Mouse (Mus musculus): Measurements from ENCODE around the gene Fosb. TPM values are rescaled to one million over a fixed set of nuclear protein-coding genes. Genes with fewer than 3 reads are reported as not detected.

Fosb gene
- total and polyA plus RNA-seq, 2 experiments from 2014 or later = 0.36 to 5.1 TPM

DNA sequence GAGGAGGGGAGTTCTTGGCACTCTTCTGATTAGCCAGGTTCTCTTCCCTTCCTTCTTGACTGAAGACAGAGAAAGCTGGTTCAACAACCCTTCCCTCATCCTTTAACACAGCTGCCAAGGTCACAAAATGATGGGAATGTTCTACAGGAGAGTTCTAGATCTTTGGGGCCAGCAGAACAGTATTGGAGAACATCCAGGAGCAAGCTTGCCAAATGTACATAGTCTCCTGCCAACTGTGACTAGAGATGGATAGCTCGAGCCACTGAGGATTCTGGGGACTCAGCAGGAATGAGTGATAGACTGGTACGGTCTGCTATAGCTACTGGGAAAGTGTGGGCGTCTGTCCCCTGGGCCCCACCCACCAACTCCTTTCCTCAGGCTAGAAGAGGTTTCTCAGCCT, 51.5 kb downstream of the Fosb start:
- DNase-seq (no peak), ATAC-seq (no peak)
- Histone ChIP-seq H3K27me3 (ENCODE audit: insufficient read depth, low read length) (no peaks in the 10 kb centered on the region), H3K4me3 (ENCODE audit: low read depth, low read length) (no peak overlapping the region), H3K4me2 (ENCODE audit: low read depth) (no peak overlapping the region), H3K9me3 (ENCODE audit: low read length) (no peaks in the 10 kb centered on the region), H3K27ac (ENCODE audit: low read depth, low read length) (no peak overlapping the region), H3K9ac (no peak overlapping the region), H3K4me1 (ENCODE audit: insufficient read depth) (no peaks in the 10 kb centered on the region), H3K36me3 (ENCODE audit: insufficient read depth) (peaks cover 67% of the 10 kb centered on the region)
- no peak for TF ChIP-seq CTCF (IDR thresholded peaks at IDR 0.05; ENCODE audit: low read depth)
- WGBS = 66% methylated on average over 3 of the region's 3 CpGs

DNA sequence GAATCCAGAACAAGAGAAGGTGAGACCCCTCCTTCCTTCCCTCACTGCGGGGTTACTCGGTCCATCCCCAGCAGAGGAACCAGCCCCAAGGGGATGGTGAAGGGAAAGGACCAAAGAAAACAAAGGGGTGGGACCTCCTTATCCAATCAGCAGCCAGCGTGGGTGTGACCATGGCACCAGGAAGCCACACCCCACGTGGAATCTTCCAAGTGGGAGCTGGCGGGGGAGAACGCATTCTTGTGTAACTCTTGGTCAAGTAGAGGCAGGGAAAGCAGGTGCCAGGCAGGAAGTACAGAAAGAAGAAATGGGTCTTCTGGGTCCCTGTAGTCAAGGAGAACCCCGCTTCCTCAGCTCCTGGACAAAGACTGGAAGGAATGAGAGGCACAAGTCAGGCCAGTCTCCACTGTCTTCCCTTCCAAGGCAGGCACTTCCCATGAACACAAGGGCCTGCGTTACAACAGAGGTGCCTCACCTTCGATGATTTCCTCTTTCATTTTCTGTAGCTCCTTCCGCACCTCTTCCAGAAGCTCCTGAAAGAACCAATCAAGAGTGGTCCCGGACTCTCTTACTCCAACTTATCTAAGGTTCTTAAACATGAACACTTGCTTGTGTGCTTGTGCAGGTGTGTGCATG, 52.3 kb downstream of the Fosb start:
- WGBS = 30% methylated on average over 11 of the region's 11 CpGs
- no peak overlapping the region for H3K27ac ChIP-seq (ENCODE audit: low read depth, low read length)
- peak; percentile 91 for ATAC-seq
- H3K9ac ChIP-seq = no peak overlapping the region
- TF ChIP-seq CTCF (IDR thresholded peaks at IDR 0.05; ENCODE audit: low read depth) = no peak
- no peaks in the 10 kb centered on the region for H3K27me3 ChIP-seq (ENCODE audit: insufficient read depth, low read length)
- H3K9me3 ChIP-seq (ENCODE audit: low read length) = no peaks in the 10 kb centered on the region
- no peak overlapping the region for H3K4me2 ChIP-seq (ENCODE audit: low read depth)
- peaks cover 61% of the 10 kb centered on the region for H3K36me3 ChIP-seq (ENCODE audit: insufficient read depth)
- DNase-seq = peak; percentile 75
- no peak overlapping the region for H3K4me3 ChIP-seq (ENCODE audit: low read depth, low read length)
- H3K4me1 ChIP-seq (ENCODE audit: insufficient read depth) = no peaks in the 10 kb centered on the region

DNA sequence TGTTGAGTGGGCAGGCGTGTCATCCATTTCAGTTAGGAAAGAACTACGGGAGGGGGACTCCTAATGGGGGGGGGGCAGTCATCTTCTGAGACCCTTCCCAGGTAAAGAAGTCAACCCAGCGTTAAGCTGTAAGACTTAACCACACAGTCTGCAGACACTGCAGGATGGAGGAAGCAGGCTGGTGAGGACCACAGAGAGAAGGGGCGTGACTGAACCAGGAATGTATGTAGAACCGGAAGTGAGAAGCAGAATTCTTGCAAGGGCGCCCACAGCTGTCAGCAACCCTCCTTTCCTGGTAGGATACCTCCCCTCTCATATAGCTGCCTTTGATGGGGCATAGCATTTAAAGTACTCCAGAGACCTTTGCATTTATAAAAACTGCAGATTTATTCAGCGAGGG, 53.3 kb downstream of the Fosb start:
- Histone ChIP-seq H3K27me3 (ENCODE audit: insufficient read depth, low read length) (no peaks in the 10 kb centered on the region), H3K9me3 (ENCODE audit: low read length) (no peaks in the 10 kb centered on the region), H3K9ac (no peak overlapping the region), H3K36me3 (ENCODE audit: insufficient read depth) (peaks cover 54% of the 10 kb centered on the region), H3K4me3 (ENCODE audit: low read depth, low read length) (no peak overlapping the region), H3K4me2 (ENCODE audit: low read depth) (no peak overlapping the region), H3K4me1 (ENCODE audit: insufficient read depth) (no peaks in the 10 kb centered on the region), H3K27ac (ENCODE audit: low read depth, low read length) (no peak overlapping the region)
- TF ChIP-seq CTCF (IDR thresholded peaks at IDR 0.05; ENCODE audit: low read depth) = no peak
- ATAC-seq = no peak
- WGBS = 92% methylated on average over 7 of the region's 7 CpGs
- no peak for DNase-seq

DNA sequence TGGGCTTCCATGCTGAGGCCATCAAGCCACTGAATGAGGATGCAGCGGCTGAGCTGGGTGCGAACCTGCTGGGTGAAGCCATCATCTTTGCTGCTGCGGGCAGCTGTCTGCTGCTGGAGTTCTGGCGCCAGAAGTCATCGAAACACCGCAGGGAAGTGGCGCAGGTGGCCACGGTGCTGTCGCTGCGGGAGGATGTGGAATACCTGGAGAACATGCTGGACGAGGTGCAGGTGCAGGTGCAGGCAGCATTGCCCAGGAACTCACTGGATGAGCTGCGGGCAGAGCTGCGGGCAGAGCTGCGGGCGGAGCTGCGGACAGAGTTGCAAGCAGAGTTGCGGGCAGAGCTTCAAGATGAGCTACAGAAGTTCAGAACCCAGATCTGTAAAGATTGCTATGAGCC, 54.5 kb downstream of the Fosb start:
- ATAC-seq = no peak
- no peak for TF ChIP-seq CTCF (IDR thresholded peaks at IDR 0.05; ENCODE audit: low read depth)

DNA sequence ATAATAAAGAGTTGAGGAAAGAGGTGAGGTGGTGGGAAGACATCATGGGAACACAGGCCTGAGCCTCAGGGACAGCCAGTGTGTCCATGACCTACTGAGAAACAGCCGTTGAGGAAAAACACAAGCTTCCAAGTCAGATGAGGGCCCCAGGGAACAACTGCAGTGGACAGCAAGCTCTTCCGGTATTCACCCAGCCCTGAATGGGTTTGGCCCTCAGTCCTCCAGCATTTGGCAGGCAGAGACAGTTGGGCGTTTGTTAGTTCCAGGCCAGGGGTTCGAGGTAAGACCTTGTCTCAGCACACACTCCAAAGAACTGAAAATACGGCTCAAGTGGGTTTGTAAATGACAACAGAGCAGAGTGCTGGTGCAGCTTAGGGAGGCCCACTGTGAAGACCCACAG, 56.4 kb downstream of the Fosb start:
- Histone ChIP-seq H3K4me1 (ENCODE audit: insufficient read depth) (no peaks in the 10 kb centered on the region), H3K36me3 (ENCODE audit: insufficient read depth) (peaks cover 28% of the 10 kb centered on the region), H3K27me3 (ENCODE audit: insufficient read depth, low read length) (no peaks in the 10 kb centered on the region), H3K4me3 (ENCODE audit: low read depth, low read length) (no peak overlapping the region), H3K4me2 (ENCODE audit: low read depth) (no peak overlapping the region), H3K27ac (ENCODE audit: low read depth, low read length) (no peak overlapping the region), H3K9ac (no peak overlapping the region), H3K9me3 (ENCODE audit: low read length) (no peaks in the 10 kb centered on the region)
- no peak for ATAC-seq
- DNase-seq = no peak
- 55% methylated on average over 5 of the region's 5 CpGs for WGBS
- no peak for TF ChIP-seq CTCF (IDR thresholded peaks at IDR 0.05; ENCODE audit: low read depth)

More for the DNA sequence above, 54.5 kb downstream of the Fosb start:
- WGBS = 86% methylated on average over 17 of the region's 17 CpGs
- Histone ChIP-seq H3K9ac (no peak overlapping the region), H3K4me1 (ENCODE audit: insufficient read depth) (no peaks in the 10 kb centered on the region), H3K4me2 (ENCODE audit: low read depth) (no peak overlapping the region), H3K27ac (ENCODE audit: low read depth, low read length) (no peak overlapping the region), H3K4me3 (ENCODE audit: low read depth, low read length) (no peak overlapping the region), H3K36me3 (ENCODE audit: insufficient read depth) (peaks cover 45% of the 10 kb centered on the region), H3K9me3 (ENCODE audit: low read length) (no peaks in the 10 kb centered on the region), H3K27me3 (ENCODE audit: insufficient read depth, low read length) (no peaks in the 10 kb centered on the region)
- no peak for DNase-seq

Other genes starting within 250 kb of the Fosb start
- 96.5 and 122 TPM in 2 replicates for gene Dmwd, start 233.8 kb downstream of the Fosb start, total RNA-seq (2014; rRNA removed)
- gene Dmwd, start 233.8 kb downstream of the Fosb start, polyA plus RNA-seq (2015; fragmentation: Nextera tagmentation; extraction: Ambion mirVana) = 43.6 and 43.8 TPM in 2 replicates
- 16.2 and 20.8 TPM in 2 replicates for gene Dmpk, start 226.2 kb downstream of the Fosb start, total RNA-seq (2014; rRNA removed)
- gene Dmpk, start 226.2 kb downstream of the Fosb start, polyA plus RNA-seq (2015; fragmentation: Nextera tagmentation; extraction: Ambion mirVana) = 2.2 and 3.0 TPM in 2 replicates
- gene Six5, start 215.5 kb downstream of the Fosb start, total RNA-seq (2014; rRNA removed) = 3.0 and 4.1 TPM in 2 replicates
- 0.97 and 1.0 TPM in 2 replicates for gene Six5, start 215.5 kb downstream of the Fosb start, polyA plus RNA-seq (2015; fragmentation: Nextera tagmentation; extraction: Ambion mirVana)
- 5.3 and 8.9 TPM in 2 replicates for gene Gm4969, start 191.7 kb downstream of the Fosb start, total RNA-seq (2014; rRNA removed)
- 8.3 and 10.6 TPM in 2 replicates for gene Gm4969, start 191.7 kb downstream of the Fosb start, polyA plus RNA-seq (2015; fragmentation: Nextera tagmentation; extraction: Ambion mirVana)
- 19.8 and 22.8 TPM in 2 replicates for gene Fbxo46, start 190.2 kb downstream of the Fosb start, total RNA-seq (2014; rRNA removed)
- gene Fbxo46, start 190.2 kb downstream of the Fosb start, polyA plus RNA-seq (2015; fragmentation: Nextera tagmentation; extraction: Ambion mirVana) = 8.4 and 11.9 TPM in 2 replicates
- gene Qpctl, start 160.8 kb downstream of the Fosb start, total RNA-seq (2014; rRNA removed) = 12.3 and 14.4 TPM in 2 replicates
- gene Qpctl, start 160.8 kb downstream of the Fosb start, polyA plus RNA-seq (2015; fragmentation: Nextera tagmentation; extraction: Ambion mirVana) = 19.8 and 23.3 TPM in 2 replicates
- gene Snrpd2, start 160.3 kb downstream of the Fosb start, total RNA-seq (2014; rRNA removed) = 50.0 and 88.1 TPM in 2 replicates
- gene Snrpd2, start 160.3 kb downstream of the Fosb start, polyA plus RNA-seq (2015; fragmentation: Nextera tagmentation; extraction: Ambion mirVana) = 124 and 172 TPM in 2 replicates
- gene Gipr, start 143.9 kb downstream of the Fosb start, total RNA-seq (2014; rRNA removed) = 16.9 and 20.2 TPM in 2 replicates
- 5.3 and 8.0 TPM in 2 replicates for gene Gipr, start 143.9 kb downstream of the Fosb start, polyA plus RNA-seq (2015; fragmentation: Nextera tagmentation; extraction: Ambion mirVana)
- gene Eml2, start 133.6 kb downstream of the Fosb start, total RNA-seq (2014; rRNA removed) = 63.6 and 64.8 TPM in 2 replicates
- 7.9 and 9.9 TPM in 2 replicates for gene Eml2, start 133.6 kb downstream of the Fosb start, polyA plus RNA-seq (2015; fragmentation: Nextera tagmentation; extraction: Ambion mirVana)
- 2.2 and 2.5 TPM in 2 replicates for gene Gpr4, start 97.5 kb downstream of the Fosb start, total RNA-seq (2014; rRNA removed)
- 5.9 and 6.0 TPM in 2 replicates for gene Gpr4, start 97.5 kb downstream of the Fosb start, polyA plus RNA-seq (2015; fragmentation: Nextera tagmentation; extraction: Ambion mirVana)
- gene Opa3, start 81.7 kb downstream of the Fosb start, total RNA-seq (2014; rRNA removed) = 32.2 and 34.4 TPM in 2 replicates
- gene Opa3, start 81.7 kb downstream of the Fosb start, polyA plus RNA-seq (2015; fragmentation: Nextera tagmentation; extraction: Ambion mirVana) = 35.1 and 35.8 TPM in 2 replicates
- gene Vasp, start 38.2 kb downstream of the Fosb start, total RNA-seq (2014; rRNA removed) = 40.6 and 45.9 TPM in 2 replicates
- gene Vasp, start 38.2 kb downstream of the Fosb start, polyA plus RNA-seq (2015; fragmentation: Nextera tagmentation; extraction: Ambion mirVana) = 30.0 and 30.6 TPM in 2 replicates
- 2.3 and 3.2 TPM in 2 replicates for gene Ppm1n, start 30.0 kb downstream of the Fosb start, total RNA-seq (2014; rRNA removed)
- 0.69 and 1.1 TPM in 2 replicates for gene Ppm1n, start 30.0 kb downstream of the Fosb start, polyA plus RNA-seq (2015; fragmentation: Nextera tagmentation; extraction: Ambion mirVana)
- gene Rtn2, start 27.4 kb downstream of the Fosb start, total RNA-seq (2014; rRNA removed) = 154 and 163 TPM in 2 replicates
- 126 and 136 TPM in 2 replicates for gene Rtn2, start 27.4 kb downstream of the Fosb start, polyA plus RNA-seq (2015; fragmentation: Nextera tagmentation; extraction: Ambion mirVana)
- gene Ercc1, start 34.7 kb upstream of the Fosb start, total RNA-seq (2014; rRNA removed) = 56.6 and 73.6 TPM in 2 replicates
- gene Ercc1, start 34.7 kb upstream of the Fosb start, polyA plus RNA-seq (2015; fragmentation: Nextera tagmentation; extraction: Ambion mirVana) = 80.5 and 81.0 TPM in 2 replicates
- gene Cd3eap, start 49.4 kb upstream of the Fosb start, total RNA-seq (2014; rRNA removed) = 12.1 and 15.5 TPM in 2 replicates
- 19.4 and 21.6 TPM in 2 replicates for gene Cd3eap, start 49.4 kb upstream of the Fosb start, polyA plus RNA-seq (2015; fragmentation: Nextera tagmentation; extraction: Ambion mirVana)
- gene Ppp1r13l, start 49.7 kb upstream of the Fosb start, total RNA-seq (2014; rRNA removed) = 0.76 and 1.2 TPM in 2 replicates
- 2.0 and 2.1 TPM in 2 replicates for gene Ppp1r13l, start 49.7 kb upstream of the Fosb start, polyA plus RNA-seq (2015; fragmentation: Nextera tagmentation; extraction: Ambion mirVana)
- 47.7 and 58.2 TPM in 2 replicates for gene Ercc2, start 72.0 kb upstream of the Fosb start, total RNA-seq (2014; rRNA removed)
- gene Ercc2, start 72.0 kb upstream of the Fosb start, polyA plus RNA-seq (2015; fragmentation: Nextera tagmentation; extraction: Ambion mirVana) = 17.9 and 21.8 TPM in 2 replicates
- 2.2 and 3.0 TPM in 2 replicates for gene Klc3, start 94.1 kb upstream of the Fosb start, total RNA-seq (2014; rRNA removed)
- 2.1 and 2.9 TPM in 2 replicates for gene Klc3, start 94.1 kb upstream of the Fosb start, polyA plus RNA-seq (2015; fragmentation: Nextera tagmentation; extraction: Ambion mirVana)
- 0.48 and 4.2 TPM in 2 replicates for gene Ckm, start 94.7 kb upstream of the Fosb start, total RNA-seq (2014; rRNA removed)
- not detected in 2 replicates for gene Ckm, start 94.7 kb upstream of the Fosb start, polyA plus RNA-seq (2015; fragmentation: Nextera tagmentation; extraction: Ambion mirVana)
- 46.7 and 47.1 TPM in 2 replicates for gene Mark4, start 148.8 kb upstream of the Fosb start, total RNA-seq (2014; rRNA removed)
- 16.1 and 21.0 TPM in 2 replicates for gene Mark4, start 148.8 kb upstream of the Fosb start, polyA plus RNA-seq (2015; fragmentation: Nextera tagmentation; extraction: Ambion mirVana)
- 0.14 and 0.23 TPM in 2 replicates for gene Exoc3l2, start 153.3 kb upstream of the Fosb start, total RNA-seq (2014; rRNA removed)
- 0.36 and 0.38 TPM in 2 replicates for gene Exoc3l2, start 153.3 kb upstream of the Fosb start, polyA plus RNA-seq (2015; fragmentation: Nextera tagmentation; extraction: Ambion mirVana)
- gene Bloc1s3, start 198.3 kb upstream of the Fosb start, total RNA-seq (2014; rRNA removed) = 17.3 and 17.8 TPM in 2 replicates
- 4.5 and 5.1 TPM in 2 replicates for gene Bloc1s3, start 198.3 kb upstream of the Fosb start, polyA plus RNA-seq (2015; fragmentation: Nextera tagmentation; extraction: Ambion mirVana)
- 28.5 and 28.8 TPM in 2 replicates for gene Trappc6a, start 198.3 kb upstream of the Fosb start, total RNA-seq (2014; rRNA removed)
- gene Trappc6a, start 198.3 kb upstream of the Fosb start, polyA plus RNA-seq (2015; fragmentation: Nextera tagmentation; extraction: Ambion mirVana) = 38.7 and 38.8 TPM in 2 replicates
- 2.0 and 3.4 TPM in 2 replicates for gene Nkpd1, start 207.8 kb upstream of the Fosb start, total RNA-seq (2014; rRNA removed)
- 1.1 and 2.3 TPM in 2 replicates for gene Nkpd1, start 207.8 kb upstream of the Fosb start, polyA plus RNA-seq (2015; fragmentation: Nextera tagmentation; extraction: Ambion mirVana)

All from forebrain, postnatal 0 days (tissue).